Mouse (Mus musculus): Measurements from ENCODE around the gene Tcf15.

The Tcf15 gene

DNA sequence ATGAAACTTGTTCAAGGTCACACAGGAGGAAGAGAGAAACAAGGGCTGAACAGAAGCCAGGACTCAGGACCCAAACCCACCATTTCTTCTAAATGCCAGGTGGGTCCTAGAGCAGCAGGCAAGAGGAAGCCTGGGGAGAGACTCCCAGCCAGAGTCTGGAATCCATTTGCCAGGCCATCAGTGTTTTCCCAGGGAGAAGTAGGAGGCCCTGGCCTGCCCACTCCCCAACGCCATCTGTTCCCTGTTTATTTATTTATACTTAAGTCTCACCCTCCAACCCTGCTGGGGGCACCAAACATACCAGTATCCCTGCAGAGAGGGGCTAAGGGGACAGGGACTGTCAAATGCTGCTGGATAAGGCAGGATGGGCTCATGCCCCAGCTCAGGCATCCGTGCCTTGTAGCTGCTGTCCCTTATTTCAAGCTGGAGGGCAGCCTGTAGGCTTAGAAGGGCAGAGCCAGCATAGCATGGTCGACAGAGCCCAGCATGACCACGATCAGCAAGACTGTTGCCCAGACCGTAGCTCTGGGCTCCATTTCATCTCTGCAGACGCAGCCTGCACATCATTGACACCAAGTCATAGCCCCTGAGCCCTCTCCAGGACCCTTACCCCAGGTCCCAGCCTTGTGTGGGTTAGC is 24.0 kb upstream of the Tcf15 start:
- in situ Hi-C loops (cut with MboI, MseI), result loop anchor here (5.0 kb wide), 1 partner anchor 78 kb away; no protein-coding TSS in a partner anchor

DNA sequence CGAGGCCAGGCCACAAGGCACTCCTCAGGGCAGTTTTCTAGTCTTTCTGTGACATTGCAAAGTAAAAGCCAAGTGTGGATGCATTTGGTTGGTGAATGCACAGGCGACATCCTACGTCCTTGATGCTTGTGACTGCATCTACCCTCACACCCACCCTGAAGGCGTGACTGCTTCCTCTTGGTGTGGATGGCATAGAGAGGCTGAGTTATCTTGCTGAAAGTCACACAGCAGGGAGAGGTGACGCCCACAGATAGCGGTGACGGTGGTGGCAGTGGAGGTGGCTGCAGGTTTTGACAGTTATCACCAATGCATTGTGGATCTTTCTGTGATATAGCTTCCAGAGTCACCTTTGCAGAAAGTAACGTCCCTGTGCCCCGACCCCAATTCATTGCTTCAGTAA is 20.5 kb upstream of the Tcf15 start:
- in situ Hi-C loops (cut with MboI, MseI), result no loop called here

DNA sequence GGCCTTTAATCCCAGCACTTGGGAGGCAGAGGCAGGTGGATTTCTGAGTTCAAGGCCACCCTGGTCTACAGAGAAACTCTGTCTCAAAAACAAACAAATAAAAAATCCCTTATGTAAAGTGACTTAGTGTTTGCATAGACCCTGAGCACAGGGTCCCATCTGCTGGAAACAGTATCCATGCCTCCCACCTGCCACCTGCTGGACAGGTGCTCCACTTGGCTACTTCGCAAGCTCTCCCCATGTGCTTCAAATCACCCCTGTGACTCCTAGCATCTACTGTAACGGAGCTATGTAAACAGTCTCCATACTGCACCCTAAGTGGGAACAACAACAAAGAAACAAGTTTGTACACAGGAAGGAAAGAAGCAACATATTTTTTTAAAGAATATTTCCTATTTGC is 14.8 kb upstream of the Tcf15 start:
- in situ Hi-C loops (cut with MboI, MseI), result no loop called here

DNA sequence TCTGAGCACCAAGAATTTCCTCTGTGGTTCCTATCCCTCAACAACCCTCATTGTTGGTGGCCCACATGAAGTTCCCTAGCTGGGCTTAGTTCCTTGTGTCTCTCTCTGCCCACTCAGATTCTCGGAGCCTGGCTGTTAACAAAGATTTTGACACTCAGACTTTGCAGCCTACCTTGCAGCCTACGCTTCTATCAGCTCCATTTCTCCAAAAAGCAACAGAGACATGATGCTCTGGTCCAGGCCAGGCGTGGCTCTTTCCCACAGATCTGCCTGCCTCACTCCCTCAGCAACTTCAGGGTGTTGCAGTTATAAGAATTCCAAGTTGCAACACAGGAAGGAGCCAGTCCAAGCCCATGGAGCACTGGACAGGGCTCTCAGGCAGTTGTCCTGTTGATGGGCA is 13.6 kb upstream of the Tcf15 start:
- in situ Hi-C loops (cut with MboI, MseI), result no loop called here

DNA sequence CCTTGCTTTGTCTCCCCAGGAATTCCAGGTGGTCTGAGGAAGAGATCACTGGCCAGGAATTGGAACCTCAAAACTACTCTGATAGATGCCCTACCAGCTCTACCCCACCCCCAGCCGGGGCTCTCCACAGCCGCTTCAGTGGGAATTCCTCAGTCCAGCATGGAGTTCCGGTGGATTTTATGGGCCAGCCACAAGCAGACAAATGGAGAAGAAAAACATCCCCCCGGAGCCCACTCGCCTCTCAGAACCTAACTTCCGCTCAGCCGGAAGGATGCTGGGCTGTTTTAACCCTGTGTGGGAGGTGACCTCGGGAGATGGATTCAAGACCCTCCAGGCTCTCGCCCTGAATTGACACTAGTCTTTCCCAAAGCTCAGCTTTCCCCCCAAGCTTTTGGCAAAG is 11.3 kb upstream of the Tcf15 start:
- in situ Hi-C loops (cut with MboI, MseI), result no loop called here

DNA sequence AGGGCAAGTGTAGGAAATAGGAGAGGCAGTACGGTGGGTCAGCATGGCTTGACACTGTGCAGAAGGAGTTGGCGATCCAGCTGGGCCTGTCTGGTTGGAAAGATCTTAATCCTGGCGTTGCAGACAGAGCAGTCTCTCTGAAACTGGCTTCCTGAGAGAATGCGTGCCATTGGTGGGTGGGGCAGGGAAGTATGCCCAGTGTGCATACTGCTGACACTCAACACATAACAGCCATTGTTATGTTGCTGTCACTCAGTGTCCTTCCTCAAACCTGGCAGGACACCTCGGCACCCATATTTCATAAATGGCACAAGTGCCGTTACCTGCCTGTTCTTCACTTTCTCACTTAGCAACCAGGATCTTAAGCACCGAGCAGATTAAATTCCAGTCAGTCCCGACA is 10.7 kb upstream of the Tcf15 start:
- in situ Hi-C loops (cut with MboI, MseI), result no loop called here

DNA sequence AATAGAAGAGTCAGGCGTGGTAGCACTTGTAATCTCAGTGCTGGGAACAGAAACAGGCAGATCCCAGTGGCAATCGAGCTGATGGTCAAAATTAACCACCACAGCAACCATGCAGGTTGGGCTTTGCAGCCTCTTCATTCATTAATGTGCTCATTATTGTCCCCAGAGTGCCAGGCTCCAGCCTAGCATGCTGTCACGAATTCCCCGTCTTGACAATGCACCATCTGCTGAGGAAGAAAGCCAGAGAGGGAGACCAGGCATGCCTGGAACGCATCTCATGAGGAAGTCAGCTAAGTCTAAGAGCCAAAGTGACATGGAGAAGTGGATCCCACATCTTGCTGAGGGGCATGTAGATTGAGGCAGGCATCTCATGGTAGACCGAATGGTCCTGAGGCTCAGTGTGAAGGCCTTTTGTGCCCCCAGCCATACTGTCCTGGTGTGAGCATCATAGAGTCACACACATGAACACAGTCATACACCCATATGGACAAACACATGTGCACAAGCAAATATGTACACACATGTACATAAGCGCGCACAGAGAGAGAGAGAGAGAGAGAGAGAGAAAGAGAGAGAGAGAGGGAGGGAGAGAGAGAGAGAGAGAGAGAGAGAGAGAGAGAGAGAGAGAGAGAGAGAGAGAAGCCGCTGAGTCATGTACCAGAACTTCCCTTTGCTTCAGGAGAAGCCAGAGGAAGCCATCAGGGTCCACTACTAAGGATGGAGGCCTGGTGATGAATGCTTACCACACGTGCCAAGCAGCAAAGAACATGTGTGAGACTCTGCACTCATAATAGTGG is 4.0 kb upstream of the Tcf15 start:
- in situ Hi-C loops (cut with MboI, MseI), result no loop called here

DNA sequence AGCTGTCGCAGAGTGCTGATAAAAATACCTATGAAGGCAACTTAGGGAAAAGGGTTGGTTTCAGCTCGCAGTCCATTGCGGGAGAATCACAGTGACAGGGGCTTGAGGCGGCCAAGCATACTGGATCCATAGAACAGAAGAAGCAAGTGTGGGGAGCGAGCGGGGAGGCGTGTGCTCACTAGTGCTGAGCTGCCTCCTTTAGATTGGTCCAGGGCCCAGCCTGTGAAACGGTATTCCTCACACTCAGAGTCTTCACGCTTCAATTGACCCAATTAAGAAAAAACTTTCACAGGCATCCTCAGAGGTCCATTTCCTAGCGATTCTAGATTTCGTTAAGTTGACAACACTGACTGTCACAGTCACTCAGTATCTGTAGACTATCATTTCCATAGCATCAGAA is 2.4 kb upstream of the Tcf15 start:
- in situ Hi-C loops (cut with MboI, MseI), result no loop called here

DNA sequence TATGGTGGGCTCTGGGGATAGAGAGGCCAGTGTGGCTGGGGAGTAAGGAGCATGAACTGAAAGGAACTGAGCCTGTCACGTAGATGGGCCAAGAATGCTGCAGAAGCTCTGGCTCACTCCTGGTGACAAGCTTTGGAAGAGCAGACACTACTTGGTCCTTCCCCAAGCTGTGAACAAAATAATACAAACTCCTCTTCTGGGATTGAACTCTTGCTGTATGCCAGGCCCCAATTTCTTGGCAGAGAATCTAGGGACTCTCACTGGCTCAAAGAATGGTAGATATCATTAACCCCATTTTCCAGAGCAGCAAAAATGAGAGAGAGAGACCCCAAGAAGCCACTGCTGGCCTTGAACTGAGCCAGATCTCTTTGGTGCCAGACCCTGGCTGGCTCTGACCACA is 1.9 kb upstream of the Tcf15 start:
- in situ Hi-C loops (cut with MboI, MseI), result no loop called here

DNA sequence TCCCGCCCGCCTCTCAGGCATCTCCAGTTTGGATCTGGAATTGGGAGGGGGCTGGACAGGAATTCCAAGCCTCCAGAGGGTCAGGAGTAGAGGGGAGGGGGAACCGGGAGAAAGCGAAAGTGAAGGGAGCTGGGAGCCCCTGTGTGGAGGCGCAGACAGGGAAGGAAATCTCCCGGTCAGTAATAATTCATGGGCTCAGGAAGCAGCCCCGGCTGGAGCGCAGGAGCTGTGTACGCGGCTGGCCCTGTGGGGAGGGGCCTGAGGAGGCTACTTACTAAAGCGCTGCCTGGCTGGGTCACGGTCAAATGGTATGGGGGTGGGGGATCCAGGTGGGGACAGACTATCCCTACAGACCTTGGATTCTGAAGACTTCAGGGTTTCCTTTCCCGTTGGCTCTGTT is 1.3 kb upstream of the Tcf15 start:
- in situ Hi-C loops (cut with MboI, MseI), result no loop called here

DNA sequence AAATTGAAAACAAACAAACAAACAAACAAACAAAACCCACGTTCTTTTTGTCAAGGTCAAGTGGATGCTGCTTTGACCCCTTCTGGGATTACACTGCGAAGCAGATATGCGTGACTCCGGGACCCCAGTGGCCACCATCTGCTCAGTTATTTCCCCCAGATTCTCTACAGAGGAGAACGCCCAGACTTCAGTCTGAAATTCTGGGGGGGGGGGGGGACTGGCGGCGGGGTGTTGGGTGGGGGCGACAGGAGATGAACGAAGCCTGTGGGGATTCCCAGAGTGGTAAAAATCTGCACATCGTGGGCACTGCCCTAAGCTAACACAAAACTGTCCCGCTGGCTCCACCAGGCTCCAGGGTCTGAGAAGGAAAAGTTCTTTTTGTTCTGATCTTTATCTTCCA is 790 bp upstream of the Tcf15 start:
- in situ Hi-C loops (cut with MboI, MseI), result no loop called here

DNA sequence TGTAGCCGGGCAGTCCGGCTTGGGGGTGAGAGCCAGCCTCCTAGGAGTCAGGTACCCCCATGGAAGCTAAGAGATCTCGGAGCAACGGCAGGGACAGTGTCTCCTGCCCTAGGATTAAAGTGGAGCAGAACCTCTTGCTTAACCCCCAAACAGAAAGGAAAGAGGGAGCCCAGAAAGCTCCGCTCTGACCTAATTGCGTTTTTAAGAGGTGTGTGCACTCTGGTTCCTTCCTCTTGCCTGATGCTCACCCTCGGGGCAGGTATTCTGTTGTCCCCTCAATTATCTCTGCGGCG is 743 bp downstream of the Tcf15 start:
- in situ Hi-C loops (cut with MboI, MseI), result no loop called here

DNA sequence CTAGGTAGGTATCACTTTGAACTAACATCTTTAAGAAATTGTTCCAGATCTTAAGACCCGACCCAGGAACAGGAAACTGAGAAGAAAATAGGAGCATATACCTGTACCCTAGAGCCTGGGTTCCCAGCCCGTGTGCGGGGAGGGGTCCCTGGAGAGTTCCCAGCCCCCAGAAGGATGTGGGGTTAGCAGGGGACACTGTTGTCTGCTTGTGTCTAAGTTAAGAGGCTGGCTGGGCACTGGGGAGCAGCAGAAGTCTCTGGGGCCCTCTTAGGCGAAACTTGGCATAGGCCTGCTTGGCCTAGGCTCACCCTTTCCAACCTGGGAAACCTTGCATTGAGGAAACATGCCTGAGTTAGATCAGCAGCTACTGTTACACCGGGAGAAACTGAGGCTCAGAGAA is 1.1 kb downstream of the Tcf15 start:
- in situ Hi-C loops (cut with MboI, MseI), result no loop called here

DNA sequence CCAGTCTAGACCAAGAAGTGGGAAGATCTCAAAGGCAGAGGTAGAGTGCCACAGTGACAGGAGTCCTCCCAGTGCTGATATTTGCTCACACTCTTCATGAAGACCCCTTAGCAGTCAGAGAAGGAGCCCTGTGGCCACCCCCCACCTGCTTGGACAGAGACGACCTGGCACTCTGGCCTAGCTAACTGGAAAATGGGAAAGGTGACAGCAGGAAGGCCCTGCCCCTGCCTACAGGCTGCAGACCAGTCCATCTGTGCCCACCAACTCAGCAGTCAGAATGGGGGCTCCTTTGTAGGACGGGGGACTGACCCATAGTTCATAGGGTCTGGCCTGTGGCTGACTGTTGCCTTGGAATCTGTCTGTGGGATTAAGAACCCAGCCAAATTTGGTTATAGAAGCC is 2.4 kb downstream of the Tcf15 start:
- in situ Hi-C loops (cut with MboI, MseI), result no loop called here

DNA sequence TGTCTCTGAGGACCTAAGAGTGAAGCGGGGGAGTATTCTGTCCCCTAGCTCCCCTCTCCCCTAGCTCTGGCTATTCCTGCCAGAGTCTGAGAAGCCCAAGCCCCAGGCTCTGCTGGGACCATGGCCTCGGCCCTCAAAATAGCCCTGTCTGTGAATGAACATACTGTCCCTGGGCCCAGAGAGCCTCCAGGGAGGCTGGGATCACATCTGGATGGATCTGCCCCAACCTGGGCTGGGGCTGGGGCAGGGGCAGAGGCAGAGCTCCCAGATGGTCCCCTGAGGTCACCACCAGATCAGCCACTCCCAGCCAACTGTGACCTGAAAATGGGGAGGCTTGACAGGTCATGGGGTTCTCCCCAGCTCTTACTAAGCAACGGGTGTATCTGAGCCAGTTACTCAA is 3.7 kb downstream of the Tcf15 start:
- in situ Hi-C loops (cut with MboI, MseI), result no loop called here

DNA sequence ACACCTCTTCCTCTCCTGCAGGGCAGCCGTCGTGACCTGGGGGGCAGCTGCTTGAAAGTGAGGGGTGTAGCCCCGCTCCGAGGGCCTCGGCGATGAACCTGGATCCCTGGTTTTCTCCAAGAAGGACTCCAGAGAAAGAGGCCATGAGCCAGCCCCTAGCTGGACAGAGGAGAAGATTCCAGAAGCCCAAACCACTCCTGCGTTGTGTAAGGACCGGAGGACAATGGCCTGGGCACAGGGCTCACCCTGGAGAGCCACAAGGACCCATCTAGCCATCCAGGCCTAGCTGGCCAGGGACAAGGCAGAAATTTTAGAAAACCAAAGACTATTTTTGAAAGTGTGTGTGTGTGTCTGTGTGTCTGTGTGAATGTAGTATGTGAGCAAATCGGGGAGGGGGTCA is 5.3 kb downstream of the Tcf15 start:
- in situ Hi-C loops (cut with MboI, MseI), result no loop called here

DNA sequence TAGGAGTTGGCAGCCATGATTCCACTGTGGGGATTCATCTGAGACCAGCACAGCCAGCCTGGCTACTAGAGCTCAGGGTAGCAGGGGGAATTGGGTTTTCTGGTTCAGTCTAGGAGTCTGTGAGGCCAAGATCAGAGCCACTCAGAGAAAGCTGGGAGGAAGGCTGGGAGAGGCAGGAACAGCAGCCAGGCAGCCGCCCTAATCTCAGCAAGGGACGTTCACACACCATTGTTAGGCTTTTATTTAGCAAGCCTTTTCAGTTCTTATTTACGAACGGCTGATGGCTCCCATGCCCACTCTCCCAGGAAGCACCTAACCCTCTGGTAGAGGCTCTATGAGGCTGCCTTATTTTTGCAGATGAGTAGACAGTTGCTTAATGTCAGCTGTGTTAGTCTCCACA is 6.5 kb downstream of the Tcf15 start:
- in situ Hi-C loops (cut with MboI, MseI), result no loop called here

DNA sequence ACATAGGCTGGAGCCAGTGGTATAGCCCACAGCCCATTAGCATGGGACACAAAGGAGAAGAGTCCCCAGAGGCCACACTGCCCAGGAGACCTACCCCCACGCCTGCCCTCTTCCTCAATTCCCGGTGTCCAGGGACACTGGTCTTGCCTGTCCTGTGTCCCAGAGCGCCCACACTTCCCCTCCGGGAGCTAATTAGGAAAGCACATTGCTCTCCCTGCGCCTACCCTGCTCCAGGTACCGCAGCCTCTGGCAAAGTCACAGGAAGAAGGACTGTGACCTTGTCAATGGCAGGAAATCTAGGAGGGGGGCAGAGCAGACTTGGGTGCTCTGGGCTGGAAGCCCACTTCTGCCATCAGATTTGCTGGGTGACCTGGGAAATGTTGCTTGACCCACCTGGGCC is 7.0 kb downstream of the Tcf15 start:
- in situ Hi-C loops (cut with MboI, MseI), result no loop called here

DNA sequence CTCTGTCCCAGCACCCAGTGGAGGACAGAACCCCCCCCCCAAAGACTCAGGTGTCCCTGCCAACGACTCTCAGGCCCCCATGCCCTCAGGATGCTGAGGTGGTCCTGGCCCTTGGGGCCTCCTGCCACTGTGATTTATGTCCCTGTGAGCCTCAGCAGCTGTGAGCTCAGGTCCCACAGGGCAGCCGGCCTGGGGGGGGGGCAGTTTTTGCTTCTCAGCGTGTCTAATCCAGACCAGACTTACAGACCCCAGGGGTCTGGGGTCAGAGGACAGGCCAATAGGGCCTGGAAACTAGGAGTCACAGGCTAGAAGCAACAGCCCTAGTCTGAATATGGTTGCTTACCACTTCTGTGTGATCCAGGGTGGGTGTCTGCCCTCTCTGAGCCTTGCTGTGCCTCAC is 10.0 kb downstream of the Tcf15 start:
- in situ Hi-C loops (cut with MboI, MseI), result no loop called here

DNA sequence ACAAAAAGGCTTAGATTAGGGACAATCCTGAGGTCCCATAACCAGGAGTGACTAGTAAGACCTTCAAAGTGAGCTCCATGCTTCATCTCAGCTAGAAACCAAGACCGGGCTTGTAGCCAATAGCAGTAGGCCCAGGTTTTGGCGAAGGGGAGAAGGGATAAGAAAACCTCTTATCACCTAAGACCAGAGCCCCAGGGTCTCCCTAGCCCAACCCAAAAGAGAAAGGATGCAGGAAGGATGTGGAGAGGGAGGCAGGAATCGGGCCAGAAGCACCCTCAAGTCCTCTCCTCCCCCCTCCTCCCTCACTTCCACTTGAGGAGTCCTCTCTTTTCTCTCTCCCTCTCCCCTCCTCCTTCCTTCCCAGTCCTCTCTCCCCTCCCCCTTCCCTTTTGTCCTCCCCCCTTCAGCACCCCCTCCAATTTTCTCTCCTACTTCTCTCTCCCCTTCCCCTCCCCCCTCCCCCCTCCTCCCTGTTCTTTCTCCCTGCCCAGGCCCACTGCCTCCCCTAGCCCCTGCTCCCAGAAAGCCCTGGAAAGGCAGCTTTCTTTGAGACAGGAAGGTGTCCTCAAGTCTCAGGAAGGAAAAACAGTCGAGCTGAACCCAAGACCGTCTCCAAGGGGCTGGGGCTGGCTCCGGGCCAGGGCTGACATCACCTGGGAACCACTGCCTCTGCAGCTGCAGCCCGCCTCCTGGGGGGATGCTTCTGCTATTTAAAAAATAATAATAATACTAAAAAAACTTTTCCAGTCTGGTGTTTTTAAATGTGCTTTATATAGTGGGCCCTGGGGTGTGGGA is 12.2 kb downstream of the Tcf15 start:
- in situ Hi-C loops (cut with MboI, MseI), result no loop called here

DNA sequence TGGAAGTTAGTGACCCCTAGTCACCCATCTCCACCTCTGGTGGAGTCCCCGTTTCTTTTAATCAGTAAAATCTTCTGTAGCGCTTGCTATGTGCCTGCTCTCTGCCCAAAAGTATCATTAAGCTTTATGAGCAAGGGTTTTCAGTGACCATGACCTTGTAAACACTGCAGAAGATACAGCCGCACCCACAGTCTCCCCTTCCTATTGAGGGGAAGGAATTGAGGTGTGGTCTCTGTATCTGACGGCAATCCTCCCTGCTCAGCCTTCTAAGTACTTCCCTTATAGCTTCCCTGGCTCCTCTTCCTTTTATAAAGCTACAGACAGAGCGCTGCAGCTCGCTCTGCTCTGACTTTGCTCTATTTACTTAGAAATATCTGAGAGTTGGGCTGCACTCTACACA is 13.1 kb downstream of the Tcf15 start:
- in situ Hi-C loops (cut with MboI, MseI), result no loop called here

DNA sequence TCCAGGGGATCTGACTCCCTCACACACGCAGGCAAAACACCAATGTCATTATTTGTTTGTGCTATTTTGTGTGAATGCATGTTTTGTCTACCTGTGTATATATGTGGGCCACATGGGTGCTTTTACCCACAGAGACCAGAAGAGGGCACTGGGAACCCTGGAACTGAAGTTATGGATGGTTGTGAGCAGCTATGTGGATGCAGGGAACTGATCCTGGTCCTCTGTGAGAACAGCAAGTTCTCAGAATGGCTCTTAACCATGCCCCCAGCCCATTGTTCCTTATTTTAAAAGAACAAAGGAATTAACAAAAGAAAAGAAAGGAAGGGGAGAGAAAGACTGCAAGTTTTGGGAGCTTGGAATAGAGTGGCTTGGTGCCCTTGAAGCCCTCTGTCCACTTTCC is 16.1 kb downstream of the Tcf15 start:
- in situ Hi-C loops (cut with MboI, MseI), result no loop called here

DNA sequence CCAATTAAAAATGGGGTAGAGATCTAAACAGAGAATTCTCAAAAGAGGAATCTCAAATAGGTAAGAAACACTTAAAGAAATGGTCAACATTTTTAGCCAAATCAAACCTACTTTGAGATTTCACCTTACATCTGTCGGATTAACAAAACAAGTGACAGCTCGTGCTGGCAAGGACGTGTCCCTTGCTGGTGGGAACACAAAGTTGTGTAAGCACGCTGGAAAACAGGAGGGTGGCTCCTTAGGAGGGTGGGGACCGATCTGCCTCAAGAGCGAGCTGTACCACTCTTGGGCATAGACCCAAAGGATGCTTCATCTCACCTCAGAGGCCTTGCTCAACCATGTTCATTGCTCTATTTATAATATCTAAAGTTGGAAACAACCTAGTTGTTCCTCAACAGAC is 22.9 kb downstream of the Tcf15 start:
- in situ Hi-C loops (cut with MboI, MseI), result no loop called here

Data from regulatory T cell (primary cell).